Mouse (Mus musculus) limb, embryonic 14.5 days (tissue): ENCODE results near the gene Ppfia2. TPM values are rescaled to one million over a fixed set of nuclear protein-coding genes. Genes with fewer than 3 reads are reported as not detected.

ENCODE experiments used
- ATAC-seq: fragments of 200-750 bp; cut with Nextera tagmentation; 2 replicates; pipeline ENCODE4 v1.8.0; 2017; ENCODE audit warnings: low read depth, moderate number of reproducible peaks, moderate TSS enrichment; ENCODE audit not compliant: low FRiP score
- DNase-seq: peaks from one replicate; pipeline ENCODE4 v3.0.0-alpha.2; 2015; ENCODE audit warnings: low spot score
- H3K27ac ChIP-seq: fragments of 300-500 bp; sonication (generic); replicated peaks from 2 replicates; pipeline ENCODE4 v1.5.1; 2014; ENCODE audit warnings: low read depth, mild to moderate bottlenecking, low read length, moderate library complexity, mixed read lengths
- H3K27me3 ChIP-seq: fragments of 300-500 bp; sonication (generic); 2 replicates; pipeline ENCODE4 v1.6.1; 2014; ENCODE audit warnings: low read length, mixed read lengths; ENCODE audit not compliant: control insufficient read depth, insufficient read depth
- H3K36me3 ChIP-seq: fragments of 300-500 bp; sonication (generic); 2 replicates; pipeline ENCODE4 v1.6.1; 2014; ENCODE audit warnings: mild to moderate bottlenecking, low read length, moderate library complexity, mixed read lengths; ENCODE audit not compliant: control insufficient read depth, insufficient read depth
- H3K4me1 ChIP-seq: fragments of 300-500 bp; sonication (generic); 2 replicates; pipeline ENCODE4 v1.6.1; 2014; ENCODE audit warnings: antibody characterized with exemption, low read length, mixed read lengths; ENCODE audit not compliant: control insufficient read depth, insufficient read depth
- H3K4me2 ChIP-seq: fragments of 300-500 bp; sonication (generic); replicated peaks from 2 replicates; pipeline ENCODE4 v1.6.1; 2014; ENCODE audit warnings: low read depth, mild to moderate bottlenecking, low read length, moderate library complexity; ENCODE audit not compliant: severe bottlenecking
- H3K4me3 ChIP-seq: fragments of 300-500 bp; sonication (generic); replicated peaks from 2 replicates; pipeline ENCODE4 v1.5.1; 2014; ENCODE audit warnings: low read length
- H3K9ac ChIP-seq: fragments of 300-500 bp; sonication (generic); 2 replicates; pipeline ENCODE4 v1.6.1; 2014; ENCODE audit warnings: mild to moderate bottlenecking, low read depth, low read length, moderate library complexity; ENCODE audit not compliant: severe bottlenecking
- H3K9me3 ChIP-seq: fragments of 300-500 bp; sonication (generic); 2 replicates; pipeline ENCODE4 v1.6.1; 2016; ENCODE audit warnings: low read length; ENCODE audit not compliant: control insufficient read depth
- POLR2A ChIP-seq: fragments of 200-500 bp; IDR thresholded peaks from 2 replicates; pipeline ENCODE4 v1.8.0; 2012; ENCODE audit warnings: inconsistent platforms, mild to moderate bottlenecking, moderate library complexity, borderline replicate concordance; ENCODE audit not compliant: insufficient read depth, insufficient read length; ENCODE audit errors: extremely low read depth
- WGBS: fragments of 180-500 bp; shearing (Covaris S2); extraction: QIAGEN DNeasy Blood & Tissue Kit; methylation state at CpG from one replicate; pipeline ENCODE4 v1.1.7; 2014; 5-methylcytosine and 5-hydroxymethylcytosine counted together
- polyA plus RNA-seq, 2 experiments: library from polyadenylated mRNA; depleted of rRNA in 1 of 2; stranded (reverse) in 1 of 2; unstranded in 1 of 2; fragments of >200 nt; fragmentation: Nextera tagmentation in 1 of 2; extraction: Ambion mirVana in 1 of 2; gene quantifications; 2 replicates each; pipeline versions ENCODE4 v1.2.1 to v1.2.3; 2012 to 2014

Gene Ppfia2
- polyA plus RNA-seq, 2 experiments = 0.64 to 0.70 TPM

DNA sequence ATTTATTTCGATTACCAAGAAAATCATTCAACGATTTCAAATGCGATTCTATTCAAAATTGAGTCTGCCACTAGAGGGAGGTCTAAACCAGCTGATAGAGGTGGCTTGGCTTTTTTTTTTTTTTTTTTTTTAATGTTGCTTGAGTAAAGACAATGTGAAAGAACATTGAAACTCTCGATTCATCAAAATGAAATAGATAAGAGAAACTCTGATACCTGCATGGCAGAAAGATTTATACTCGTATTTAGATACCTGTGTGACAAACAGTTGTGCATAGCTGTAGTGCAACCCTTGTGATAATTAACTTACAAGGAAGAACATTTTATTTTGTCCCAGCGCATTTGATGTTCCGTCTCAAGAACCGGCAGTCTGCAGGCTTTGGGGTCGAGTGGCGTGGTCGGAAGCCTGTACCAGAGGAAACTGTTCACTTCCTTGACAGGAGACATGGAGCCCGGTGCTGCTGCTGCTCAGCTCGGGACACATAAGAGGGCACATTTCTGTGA, 462.5 kb downstream of the Ppfia2 start:
- H3K9me3 ChIP-seq = no peaks in the 10 kb centered on the region
- WGBS = 45% methylated on average over 13 of the region's 13 CpGs
- H3K4me2 ChIP-seq = peak overlapping the region; percentile 33
- no peak for TF ChIP-seq POLR2A
- H3K4me1 ChIP-seq = no peaks in the 10 kb centered on the region
- peak overlapping the region; percentile 16; the same call in 1 of the 2 replicates for H3K4me3 ChIP-seq
- no peak overlapping the region for H3K27ac ChIP-seq
- peak; percentile 54 for DNase-seq
- ATAC-seq = peak; percentile 34; the same call in 1 of the 2 replicates
- H3K9ac ChIP-seq = no peak overlapping the region; the same call in 1 of the 2 replicates
- no peaks in the 10 kb centered on the region for H3K27me3 ChIP-seq
- no peaks in the 10 kb centered on the region for H3K36me3 ChIP-seq

DNA sequence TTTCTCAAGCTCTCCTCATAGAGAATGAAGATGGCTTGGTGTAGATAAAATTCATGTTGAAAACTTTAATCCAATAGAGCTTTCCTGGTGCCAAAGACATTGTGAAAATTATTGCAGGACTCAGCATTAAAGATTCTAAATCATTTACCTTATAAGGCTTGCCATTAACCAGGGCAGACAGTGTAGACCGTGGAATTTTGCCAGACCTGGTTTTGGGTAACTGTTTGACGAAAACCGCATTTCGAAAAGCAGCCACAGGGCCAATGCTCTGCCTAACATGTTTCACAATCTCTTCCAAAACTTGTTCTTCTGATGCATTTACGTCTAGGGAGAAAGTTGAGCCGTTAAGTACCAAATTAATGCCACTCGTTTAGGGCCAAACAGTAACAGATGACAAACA, 466.9 kb downstream of the Ppfia2 start:
- Histone ChIP-seq H3K4me2 (no peak overlapping the region), H3K36me3 (no peaks in the 10 kb centered on the region), H3K4me1 (no peaks in the 10 kb centered on the region), H3K9me3 (no peaks in the 10 kb centered on the region), H3K27ac (no peak overlapping the region), H3K4me3 (no peak overlapping the region), H3K9ac (no peak overlapping the region), H3K27me3 (no peaks in the 10 kb centered on the region)
- DNase-seq (no peak), ATAC-seq (no peak)
- no peak for TF ChIP-seq POLR2A
- WGBS = 59% methylated on average over 7 of the region's 7 CpGs

DNA sequence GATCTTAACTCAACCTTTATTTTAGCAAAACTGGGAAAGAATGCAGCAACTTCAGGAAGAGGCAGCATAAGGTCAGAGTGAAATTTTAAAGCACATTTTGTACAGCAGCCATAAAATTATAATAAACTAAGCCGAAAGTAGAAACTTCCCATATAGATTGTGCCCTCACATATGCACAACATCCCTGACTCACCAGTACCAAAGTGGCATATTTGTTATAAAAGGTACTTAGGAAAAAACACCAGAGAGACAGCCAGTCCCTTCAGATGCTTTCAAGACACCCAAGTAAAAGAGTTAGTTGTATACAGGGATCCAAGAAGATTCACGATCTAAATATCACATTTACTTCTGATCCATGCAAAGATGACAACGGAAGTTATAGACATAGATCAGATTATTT, 468.7 kb downstream of the Ppfia2 start:
- Histone ChIP-seq H3K4me3 (no peak overlapping the region), H3K27ac (no peak overlapping the region), H3K27me3 (no peaks in the 10 kb centered on the region), H3K9me3 (no peaks in the 10 kb centered on the region), H3K4me1 (no peaks in the 10 kb centered on the region), H3K36me3 (no peaks in the 10 kb centered on the region), H3K4me2 (no peak overlapping the region), H3K9ac (no peak overlapping the region)
- DNase-seq (no peak), ATAC-seq (no peak)
- TF ChIP-seq POLR2A = no peak
- WGBS = 85% methylated on average over 3 of the region's 3 CpGs

DNA sequence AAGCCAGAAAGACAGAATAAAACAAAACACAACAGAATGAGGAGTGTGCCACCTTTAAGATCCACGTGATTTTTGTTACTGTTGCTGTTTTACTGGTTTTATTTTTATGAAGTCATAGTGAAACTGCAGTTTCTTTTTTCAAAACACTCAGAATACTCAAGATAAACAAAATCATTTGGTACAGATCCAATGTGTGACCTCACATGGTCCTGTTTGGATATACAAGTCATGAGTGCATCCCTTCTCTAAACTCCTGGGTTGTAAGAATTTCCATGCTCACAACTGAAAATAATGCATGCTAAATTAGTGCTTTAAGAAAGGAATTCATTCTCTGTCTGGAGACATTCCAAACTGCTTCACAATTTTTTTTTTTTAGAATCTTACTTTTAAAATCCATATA, 469.3 kb downstream of the Ppfia2 start:
- H3K27ac ChIP-seq = no peak overlapping the region
- no peaks in the 10 kb centered on the region for H3K36me3 ChIP-seq
- no peaks in the 10 kb centered on the region for H3K4me1 ChIP-seq
- no peak for DNase-seq
- H3K9ac ChIP-seq = no peak overlapping the region
- no peak overlapping the region for H3K4me2 ChIP-seq
- ATAC-seq = no peak
- WGBS = 56% methylated on average over 1 of the region's 1 CpGs
- no peaks in the 10 kb centered on the region for H3K27me3 ChIP-seq
- H3K9me3 ChIP-seq = no peaks in the 10 kb centered on the region
- no peak for TF ChIP-seq POLR2A
- H3K4me3 ChIP-seq = no peak overlapping the region

DNA sequence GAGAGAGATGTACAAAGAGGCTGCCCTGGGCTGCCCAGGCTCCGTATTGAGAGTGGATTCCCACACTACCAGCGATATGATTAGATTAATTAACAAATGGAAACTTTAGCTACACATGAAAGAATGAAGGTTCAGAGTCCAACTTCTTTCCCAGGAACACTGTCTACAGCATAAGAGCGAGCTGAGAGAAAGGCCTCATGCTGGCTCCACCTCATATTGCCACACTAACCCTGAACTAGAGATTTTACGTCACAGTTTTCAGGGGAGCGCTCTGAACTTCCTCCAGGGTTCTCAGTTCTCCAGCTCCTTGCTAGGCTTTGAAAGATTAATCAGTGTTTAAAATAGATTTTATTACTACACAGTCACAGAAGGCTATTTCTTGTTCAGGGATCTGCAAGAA, 471.2 kb downstream of the Ppfia2 start:
- TF ChIP-seq POLR2A = no peak
- H3K27me3 ChIP-seq = no peaks in the 10 kb centered on the region
- no peaks in the 10 kb centered on the region for H3K9me3 ChIP-seq
- no peak for DNase-seq
- H3K4me2 ChIP-seq = no peak overlapping the region
- no peak overlapping the region for H3K27ac ChIP-seq
- no peaks in the 10 kb centered on the region for H3K36me3 ChIP-seq
- no peak overlapping the region for H3K4me3 ChIP-seq
- WGBS = 66% methylated on average over 5 of the region's 5 CpGs
- no peak for ATAC-seq
- no peak overlapping the region for H3K9ac ChIP-seq
- no peaks in the 10 kb centered on the region for H3K4me1 ChIP-seq

DNA sequence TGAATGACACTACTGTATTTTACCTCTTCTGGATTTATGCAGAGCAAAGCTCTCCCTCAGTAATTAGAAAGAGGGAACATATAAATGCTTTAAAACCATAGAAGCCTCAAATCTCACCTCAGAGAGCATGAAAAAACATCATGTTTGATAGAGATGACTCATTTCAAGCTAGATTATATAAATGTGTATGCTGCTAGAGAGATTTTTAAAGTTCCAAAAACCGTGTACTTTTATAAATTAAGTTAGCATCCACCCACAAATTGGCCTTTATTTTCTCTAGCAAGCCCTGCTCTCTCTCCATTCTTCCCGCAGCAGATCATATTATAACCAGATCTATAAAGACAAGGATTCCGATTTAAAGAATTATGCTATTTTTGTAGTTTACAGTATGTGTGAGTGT, 488.9 kb downstream of the Ppfia2 start:
- no peak overlapping the region for H3K9ac ChIP-seq
- H3K4me3 ChIP-seq = no peak overlapping the region
- H3K4me1 ChIP-seq = no peaks in the 10 kb centered on the region
- 74% methylated on average over 3 of the region's 3 CpGs for WGBS
- DNase-seq (no peak), ATAC-seq (no peak)
- H3K36me3 ChIP-seq = no peaks in the 10 kb centered on the region
- H3K4me2 ChIP-seq = no peak overlapping the region
- no peaks in the 10 kb centered on the region for H3K27me3 ChIP-seq
- no peak overlapping the region for H3K27ac ChIP-seq
- H3K9me3 ChIP-seq = no peaks in the 10 kb centered on the region
- no peak for TF ChIP-seq POLR2A
